Mouse (Mus musculus) bone marrow, adult 2 months (tissue): ENCODE results near the gene Serinc5.

Experiments used
- CTCF ChIP-seq: fragments of 200-500 bp; IDR thresholded peaks from 2 replicates; pipeline ENCODE4 v1.5.1; 2011; ENCODE audit warnings: low read length, control low read depth; ENCODE audit not compliant: control insufficient read depth, insufficient read depth
- POLR2A ChIP-seq: fragments of 200-500 bp; IDR thresholded peaks from 2 replicates; pipeline ENCODE4 v1.6.1; 2011; ENCODE audit warnings: low read depth, mild to moderate bottlenecking, control low read depth, low read length, borderline replicate concordance; ENCODE audit not compliant: control insufficient read depth

DNA sequence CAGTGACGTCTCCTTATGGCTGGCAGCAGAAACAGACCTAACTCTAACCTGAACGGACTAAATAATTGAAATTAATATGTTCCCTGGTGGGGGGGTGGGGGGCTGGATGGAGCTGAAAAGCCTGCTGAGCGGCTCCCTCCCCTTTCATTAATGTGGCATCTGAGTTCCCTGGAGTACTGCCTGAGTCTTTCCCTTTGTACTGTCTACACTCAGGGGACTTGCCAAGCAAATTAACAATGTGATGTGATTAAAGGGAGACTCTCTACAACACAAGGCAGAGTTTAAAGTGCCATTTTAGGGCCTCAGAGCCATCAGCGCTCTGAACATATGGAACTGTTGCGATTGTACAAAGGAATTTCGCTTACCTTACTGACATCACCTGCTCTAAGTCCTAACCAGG lies 16.4 kb upstream of the Serinc5 start:
- TF ChIP-seq CTCF (no peak), POLR2A (no peak)
